Mouse (Mus musculus) small intestine, adult 10 weeks (tissue): ENCODE results near the gene Mettl7a2. TPM values are rescaled to one million over a fixed set of nuclear protein-coding genes. Genes with fewer than 3 reads are reported as not detected.

Experiments used
- polyA plus RNA-seq: library from polyadenylated mRNA; stranded (reverse); fragments of 350-450 nt; fragmentation: Illumina TruSeq; extraction: RNeasy Lipid Tissue Mini Kit (QIAGEN cat#74804); gene quantifications from one replicate; pipeline ENCODE4 v1.2.3, GENCODE M21; 2014; ENCODE audit warnings: low replicate concordance

The Mettl7a2 gene
- polyA plus RNA-seq: not detected

DNA sequence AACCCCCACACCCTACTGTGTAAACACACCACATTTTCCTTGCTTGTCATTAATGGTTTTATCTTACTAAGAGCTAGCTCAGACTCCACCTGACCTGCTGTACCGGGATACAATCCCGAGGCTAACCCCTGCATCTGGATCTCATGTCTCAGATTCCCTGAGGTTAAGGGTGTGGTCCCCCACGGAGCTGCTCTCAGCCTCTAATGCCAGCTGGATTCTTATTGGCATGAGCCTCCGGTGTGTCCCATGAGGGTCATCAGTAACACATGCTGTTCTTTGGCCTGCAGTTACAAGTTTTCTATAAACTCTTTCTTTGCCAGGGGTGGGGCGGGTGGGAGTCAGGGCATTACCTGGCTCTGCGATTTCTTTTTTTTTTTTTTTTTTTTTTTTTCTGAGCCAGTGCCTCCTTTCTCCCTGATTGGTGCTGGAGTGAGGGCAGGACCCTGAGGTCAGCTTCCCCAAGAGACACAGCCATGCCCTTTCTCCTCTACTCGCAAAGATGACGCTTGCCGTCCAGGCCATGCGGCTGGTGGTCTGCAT, at the start of gene Mettl7a2, which contains the start of gene Methig1:
Mettl7a2 (plus strand) TSS at position 490 of the 540 bp plus-strand sequence.
Methig1 (plus strand) TSS at position 439 of the 540 bp plus-strand sequence.

GRCm38 (mm10) chr15:100304019-100304991, 48.7 kb upstream of the Mettl7a2 start, which contains the start of gene Mettl7a1:
Gene Mettl7a1 (plus strand): TSS chr15:100304140.

DNA sequence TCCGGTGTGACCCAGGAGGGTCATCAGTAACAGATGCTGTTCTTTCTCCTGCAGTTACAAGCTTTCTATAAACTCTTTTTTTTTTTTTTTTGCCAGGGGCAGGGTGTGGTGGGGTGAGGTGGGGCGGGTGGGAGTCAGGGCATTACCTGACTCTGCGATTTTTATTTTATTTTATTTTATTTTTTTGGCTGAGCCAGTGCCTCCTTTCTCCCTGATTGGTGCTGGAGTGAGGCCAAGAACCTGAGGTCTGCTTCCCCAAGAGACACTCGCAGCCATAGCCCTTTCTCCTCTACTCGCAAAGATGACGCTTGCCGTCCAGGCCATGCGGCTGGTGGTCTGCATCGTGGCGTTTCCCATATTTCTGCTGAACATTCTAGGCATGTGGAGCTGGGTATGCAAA, 18.4 kb upstream of the Mettl7a2 start, which contains the start of gene Mettl7a3:
Mettl7a3 (plus strand) TSS at position 301 of the 400 bp plus-strand sequence.

DNA sequence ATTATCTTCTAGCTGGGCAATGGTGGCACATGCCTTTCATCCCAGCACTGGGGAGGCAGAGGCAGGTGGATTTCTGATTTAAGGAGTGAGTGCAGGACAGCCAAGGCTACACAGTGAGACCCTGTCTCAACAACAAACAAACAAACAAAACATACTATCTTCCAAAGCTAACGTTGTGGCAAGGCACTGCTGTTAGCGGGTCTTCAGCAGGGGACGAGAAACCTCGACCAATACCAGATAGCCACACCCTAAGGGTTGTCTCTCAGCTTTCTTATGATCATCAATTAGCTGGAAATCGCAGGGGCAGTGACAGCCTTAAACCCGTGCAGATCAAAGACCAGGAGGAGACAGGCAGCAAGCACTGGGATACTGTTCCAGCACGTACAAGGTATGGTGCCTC, 11.2 kb downstream of the Mettl7a2 start, which contains the start of gene Higd1c:
Higd1c (plus strand) TSS at position 301 of the 400 bp plus-strand sequence.

Other genes starting within 250 kb of the Mettl7a2 start
- 64.8 TPM for gene Atf1, start 125.4 kb upstream of the Mettl7a2 start, polyA plus RNA-seq
- gene Tmprss12, start 72.4 kb upstream of the Mettl7a2 start, polyA plus RNA-seq: not detected
- gene Mettl7a1, start 49.1 kb upstream of the Mettl7a2 start, polyA plus RNA-seq: 42.7 TPM
- gene Mettl7a3, start 18.3 kb upstream of the Mettl7a2 start, polyA plus RNA-seq: not detected
- not detected for gene Methig1, start 51 bp upstream of the Mettl7a2 start, polyA plus RNA-seq
- gene Higd1c, start 11.3 kb downstream of the Mettl7a2 start, polyA plus RNA-seq: not detected
- 0.22 TPM for gene Gm5475, start 68.9 kb downstream of the Mettl7a2 start, polyA plus RNA-seq
- 15.7 TPM for gene Slc11a2, start 71.9 kb downstream of the Mettl7a2 start, polyA plus RNA-seq
- gene Letmd1, start 115.8 kb downstream of the Mettl7a2 start, polyA plus RNA-seq: 16.8 TPM
- gene Csrnp2, start 142.3 kb downstream of the Mettl7a2 start, polyA plus RNA-seq: 1.1 TPM
- 3.1 TPM for gene Tfcp2, start 198.8 kb downstream of the Mettl7a2 start, polyA plus RNA-seq
- 0.74 TPM for gene Pou6f1, start 246.8 kb downstream of the Mettl7a2 start, polyA plus RNA-seq